Mouse (Mus musculus) heart, adult 2 months (tissue): ENCODE results near the gene Zfp575.

Experiments
- CTCF ChIP-seq: fragments of 200-600 bp; IDR thresholded peaks from 2 replicates; pipeline ENCODE4 v1.8.1; 2022; ENCODE audit warnings: antibody characterized with exemption, mild to moderate bottlenecking, moderate library complexity
- POLR2A ChIP-seq: fragments of 200-500 bp; IDR thresholded peaks from 2 replicates; pipeline ENCODE4 v1.6.1; 2011; ENCODE audit warnings: mild to moderate bottlenecking, low read depth, low read length, control low read depth; ENCODE audit not compliant: insufficient read depth

GRCm38 (mm10) chr7:24568512-24568911 is 18.9 kb downstream of the Zfp575 start:
- TF ChIP-seq CTCF: no peak
- TF ChIP-seq POLR2A: no peak
